Mouse (Mus musculus) Patski (cell line): ENCODE results near the gene Sec11a. TPM values are rescaled to one million over a fixed set of nuclear protein-coding genes. Genes with fewer than 3 reads are reported as not detected.
A peak's percentile ranks its signal among the peaks of the same experiment; 100 is the strongest.

Experiments used
- ATAC-seq: fragments of 100-300 bp; one replicate; pipeline ENCODE4 v1.8.0; 2021
- CTCF ChIA-PET: fragments of 350-600 bp; sonication (Branson Sonifier 250); formaldehyde crosslinking; loops from one replicate; lab custom pipeline; 2022; ENCODE audit warnings: inconsistent platforms; lab: Charles Lee
- POLR2A ChIA-PET: fragments of 350-600 bp; sonication (Branson Sonifier 250); formaldehyde crosslinking; loops from one replicate; lab custom pipeline; 2022; ENCODE audit warnings: antibody characterized with exemption, inconsistent platforms; lab: Charles Lee
- DNase-seq: peaks from one replicate; pipeline ENCODE4 v3.0.0-alpha.2; 2011; ENCODE audit warnings: low read depth, low spot score
- H3K27me3 ChIP-seq: fragments of 371-371 bp; one replicate; pipeline ENCODE4 v1.5.1; 2021
- CTCF ChIP-seq: fragments of 100-300 bp; IDR thresholded peaks from one replicate; pipeline ENCODE4 v1.5.1; 2021
- in situ Hi-C: fragments of 300-500 bp; cut with MboI; formaldehyde crosslinking; loops from 3 replicates; pipeline ENCODE4 v1.11.1; 2018; ENCODE audit warnings: low pct_unique_long_range_greater_than_20kb, mixed read lengths
- polyA plus RNA-seq: library from polyadenylated mRNA; unstranded; gene quantifications from one replicate; pipeline ENCODE4 v1.2.3, GENCODE M21; 2021

Sec11a gene
- polyA plus RNA-seq, 1 experiment from 2014 or later = 169 TPM

DNA sequence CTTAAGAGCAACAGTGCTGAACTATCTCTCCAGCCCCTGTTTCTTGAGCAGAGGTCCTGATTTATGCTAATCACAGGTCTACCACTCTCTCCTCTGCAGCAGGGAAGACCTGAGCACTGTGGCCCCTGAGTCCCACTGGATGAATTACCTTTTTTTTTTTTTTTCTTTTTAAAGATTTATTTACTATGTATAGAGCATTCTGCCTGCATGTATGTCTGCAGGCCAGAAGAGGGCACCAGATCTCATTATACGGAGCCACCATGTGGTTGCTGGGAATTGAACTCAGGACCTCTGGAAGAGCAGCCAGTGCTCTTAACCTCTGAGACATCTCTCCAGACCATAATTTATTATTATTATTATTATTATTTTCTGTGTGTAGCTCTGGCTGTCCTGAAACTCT, 61.9 kb downstream of the Sec11a start:
- DNase-seq = no peak
- H3K27me3 ChIP-seq = no peaks in the 10 kb centered on the region
- POLR2A ChIA-PET = interaction anchor here (0.7 kb wide), 1 partner anchor 241 kb away, joined by 3 read pairs; no protein-coding TSS in a partner anchor
- in situ Hi-C loops = loop anchor here (10.0 kb wide), 1 partner anchor 169 kb away; the partner anchor contains the start of gene Alpk3
- CTCF ChIA-PET = no interaction called here
- no peak for ATAC-seq
- peak; percentile 76 for TF ChIP-seq CTCF

DNA sequence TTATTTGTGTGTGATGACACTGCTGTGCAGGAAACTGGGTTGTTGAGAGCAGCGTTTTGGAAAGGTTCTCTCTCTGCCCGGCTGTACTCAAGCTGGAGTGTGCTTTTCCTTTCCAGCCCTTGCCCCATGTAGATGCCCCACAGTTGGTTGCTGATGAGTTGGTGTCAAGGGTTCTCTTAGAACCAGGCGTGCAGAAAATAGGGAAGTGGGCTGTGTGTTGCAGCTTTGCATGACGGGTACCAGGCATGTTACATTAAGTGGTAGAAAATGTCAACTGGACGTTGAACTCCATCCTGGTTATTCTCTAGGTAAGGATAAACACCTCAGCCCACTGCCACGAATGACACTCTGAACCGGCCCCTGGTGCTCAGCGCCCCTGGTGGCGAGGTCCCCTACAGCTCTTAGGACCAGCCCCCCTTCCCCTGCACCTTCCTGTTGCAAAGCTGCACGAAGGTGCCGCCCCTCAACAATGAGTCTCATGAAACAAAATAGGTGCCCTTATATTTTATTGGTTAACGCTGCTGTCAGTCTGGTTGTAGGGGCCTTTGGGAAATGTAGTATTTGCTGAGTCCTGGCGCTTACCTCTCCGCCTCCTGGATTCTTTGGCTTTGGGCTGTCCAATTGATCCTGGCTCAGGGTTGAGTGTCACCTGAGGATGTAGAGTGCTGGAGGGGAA, 64.6 kb downstream of the Sec11a start:
- ChIA-PET CTCF (no interaction called here), POLR2A (no interaction called here)
- no peaks in the 10 kb centered on the region for H3K27me3 ChIP-seq
- DNase-seq = no peak
- no peak for TF ChIP-seq CTCF
- no peak for ATAC-seq
- in situ Hi-C loops = loop anchor here (5.0 to 10.0 kb wide), 2 partner anchors 172 to 274 kb away; partner anchors contain the start of gene Alpk3

DNA sequence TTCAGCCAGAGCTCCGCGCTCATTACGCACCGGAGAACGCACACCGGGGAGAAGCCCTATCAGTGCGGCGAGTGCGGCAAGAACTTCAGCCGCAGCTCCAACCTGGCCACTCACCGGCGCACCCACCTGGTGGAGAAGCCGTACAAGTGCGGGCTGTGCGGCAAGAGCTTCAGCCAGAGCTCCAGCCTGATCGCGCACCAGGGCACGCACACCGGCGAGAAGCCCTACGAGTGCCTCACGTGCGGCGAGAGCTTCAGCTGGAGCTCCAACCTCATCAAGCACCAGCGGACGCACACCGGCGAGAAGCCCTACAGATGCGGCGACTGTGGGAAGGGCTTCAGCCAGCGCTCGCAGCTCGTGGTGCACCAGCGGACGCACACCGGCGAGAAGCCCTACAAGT, 71.9 kb downstream of the Sec11a start:
- CTCF ChIA-PET = interaction anchor here (1.6 kb wide), 1 partner anchor 18 kb away, joined by 4 read pairs; no protein-coding TSS in a partner anchor
- no peak for ATAC-seq
- no peak for DNase-seq

DNA sequence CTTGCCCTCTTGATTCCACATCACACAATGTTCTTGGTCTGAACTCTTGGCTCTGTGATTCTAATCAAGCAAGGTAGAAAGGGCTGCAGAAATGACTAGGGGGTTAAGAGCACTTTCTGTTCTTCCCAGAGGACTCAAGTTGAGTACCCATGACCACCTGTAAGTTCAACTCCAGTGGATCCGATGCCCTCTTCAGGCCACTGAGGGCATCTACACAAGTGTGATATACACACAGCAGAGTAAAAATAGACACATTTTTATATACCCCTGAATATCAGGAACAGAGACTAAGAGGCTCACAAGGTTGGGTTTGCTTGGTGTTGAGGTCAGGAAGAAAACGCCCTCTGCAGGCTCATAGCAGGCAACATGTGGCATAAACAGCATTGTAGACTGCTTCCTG, 73.9 kb downstream of the Sec11a start:
- no peak for TF ChIP-seq CTCF
- in situ Hi-C loops = no loop called here
- no peaks in the 10 kb centered on the region for H3K27me3 ChIP-seq
- no peak for DNase-seq
- ATAC-seq = no peak
- ChIA-PET CTCF (no interaction called here), POLR2A (no interaction called here)

More for the DNA sequence above, 71.9 kb downstream of the Sec11a start:
- no peaks in the 10 kb centered on the region for H3K27me3 ChIP-seq
- POLR2A ChIA-PET = no interaction called here
- TF ChIP-seq CTCF = no peak
- in situ Hi-C loops = no loop called here

DNA sequence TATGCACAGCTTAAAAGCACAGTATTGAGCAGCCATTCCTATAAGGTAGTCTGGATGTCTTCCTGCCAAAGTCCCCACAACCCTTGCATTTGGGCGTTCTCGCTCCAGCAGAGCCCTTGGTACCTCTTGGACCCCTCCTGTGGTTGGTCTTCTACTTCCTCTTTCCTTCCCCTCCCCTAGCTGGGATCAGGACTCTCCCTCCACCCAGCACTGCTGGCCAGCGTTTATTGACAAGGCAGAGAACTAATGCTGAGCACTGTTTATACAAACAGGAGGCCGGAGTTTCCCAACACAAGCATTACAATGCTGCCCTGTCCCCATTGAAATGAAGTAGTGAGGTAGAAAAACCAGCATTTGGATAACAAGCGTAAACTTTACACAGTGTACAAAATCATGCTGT, 74.5 kb downstream of the Sec11a start:
- no peak for DNase-seq
- CTCF ChIA-PET = no interaction called here
- ATAC-seq = no peak
- POLR2A ChIA-PET = no interaction called here
- TF ChIP-seq CTCF = no peak
- no peaks in the 10 kb centered on the region for H3K27me3 ChIP-seq
- in situ Hi-C loops = no loop called here

DNA sequence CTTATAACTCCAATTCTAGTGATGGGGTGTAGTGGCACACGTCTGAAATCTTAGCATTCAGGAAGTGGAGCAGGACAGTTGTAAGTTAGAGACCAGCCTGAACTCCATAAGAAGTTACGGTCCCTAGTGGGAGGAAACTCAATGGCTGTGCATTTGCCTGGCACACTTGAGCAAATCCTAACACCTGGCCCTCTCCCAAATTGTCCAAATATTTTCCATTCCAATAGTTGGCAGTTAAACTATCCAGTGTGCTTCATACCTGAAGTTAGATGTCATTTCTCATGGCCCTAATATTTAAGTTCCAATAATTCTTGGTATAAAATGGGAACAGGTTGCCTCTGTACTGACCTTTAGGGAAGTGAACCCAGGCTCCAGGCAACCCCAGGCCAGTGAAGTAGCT, 78.9 kb downstream of the Sec11a start:
- H3K27me3 ChIP-seq = no peaks in the 10 kb centered on the region
- CTCF ChIA-PET = no interaction called here
- no peak for ATAC-seq
- no peak for DNase-seq
- TF ChIP-seq CTCF = no peak
- in situ Hi-C loops = no loop called here
- POLR2A ChIA-PET = interaction anchor here (0.7 to 0.9 kb wide), 2 partner anchors 19 to 175 kb away, joined by 3 read pairs; no protein-coding TSS in a partner anchor

DNA sequence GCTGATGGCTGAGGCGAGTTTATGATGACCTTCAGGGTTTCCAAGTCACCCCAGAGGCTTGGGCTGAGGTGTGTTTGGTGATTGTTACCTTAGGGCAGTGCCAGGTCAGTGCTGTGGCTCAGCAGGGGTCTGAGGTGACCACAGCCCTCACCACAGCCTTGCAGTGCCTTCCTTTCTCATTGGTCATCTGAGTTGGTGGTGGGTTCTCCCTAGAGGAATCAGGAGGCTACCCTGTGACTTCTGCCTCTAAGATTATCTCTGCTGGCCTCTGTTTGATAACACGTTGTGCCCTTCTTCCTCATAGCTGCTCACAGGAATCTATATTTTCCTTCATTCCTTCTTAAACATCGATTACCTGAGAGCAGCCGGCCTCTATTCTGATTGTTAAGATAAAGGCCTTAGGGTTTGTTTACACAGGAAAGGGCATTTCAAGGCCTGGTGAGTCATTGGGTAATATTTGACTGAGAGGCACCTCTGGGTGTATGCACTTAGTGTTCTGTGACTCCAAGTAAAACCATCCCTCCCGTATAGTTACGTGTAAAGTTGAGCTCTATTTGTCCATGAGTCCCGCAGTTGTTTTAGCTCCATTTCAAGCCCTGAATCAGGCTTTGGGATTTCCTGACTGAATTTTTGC, 80.9 kb downstream of the Sec11a start:
- ATAC-seq (peak; percentile 80), DNase-seq (peak; percentile 80)
- CTCF ChIA-PET = no interaction called here
- POLR2A ChIA-PET = no interaction called here
- no peak for TF ChIP-seq CTCF
- no peaks in the 10 kb centered on the region for H3K27me3 ChIP-seq
- in situ Hi-C loops = no loop called here

DNA sequence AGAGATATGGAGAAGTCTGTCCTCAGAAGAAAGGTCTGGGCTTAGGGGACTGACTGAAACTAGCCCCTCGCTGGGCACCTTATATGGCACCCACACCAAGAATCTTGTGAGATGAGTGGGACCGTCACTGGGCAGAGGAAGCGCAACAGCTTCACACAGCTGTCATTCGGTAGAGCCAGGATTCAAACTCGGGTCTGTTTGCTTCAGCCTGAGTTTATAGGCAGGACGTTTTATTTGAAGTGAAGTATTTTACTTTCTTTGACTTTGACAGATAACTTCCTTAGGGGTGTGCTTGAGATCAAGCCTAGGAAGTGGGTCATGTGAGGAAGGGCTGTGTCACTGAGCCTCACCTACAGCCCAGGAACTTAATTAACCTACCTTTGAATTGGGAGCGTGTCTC, 82.1 kb downstream of the Sec11a start:
- CTCF ChIA-PET = no interaction called here
- no peaks in the 10 kb centered on the region for H3K27me3 ChIP-seq
- POLR2A ChIA-PET = no interaction called here
- DNase-seq = no peak
- in situ Hi-C loops = no loop called here
- no peak for ATAC-seq
- TF ChIP-seq CTCF = no peak

DNA sequence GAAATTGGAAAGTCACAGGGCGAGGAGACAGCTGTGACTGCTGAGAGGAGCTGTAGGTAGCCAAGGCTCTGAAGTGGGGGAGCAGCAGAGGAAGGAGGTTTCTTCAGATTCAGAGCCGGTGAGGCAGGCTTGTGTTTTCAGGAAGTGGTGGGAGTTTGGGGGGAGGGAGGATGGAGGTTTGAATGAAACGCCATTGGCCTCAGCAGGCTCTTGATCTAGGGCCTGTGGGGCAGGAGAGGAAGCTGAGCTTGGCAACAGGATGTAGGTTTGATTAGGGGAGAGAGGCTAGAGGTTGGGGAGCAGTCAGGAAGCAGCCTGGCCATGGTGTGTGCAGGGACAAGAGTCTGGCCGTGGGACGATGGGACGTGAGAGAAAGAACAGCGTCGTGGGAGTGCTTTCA, 82.7 kb downstream of the Sec11a start:
- in situ Hi-C loops = no loop called here
- ATAC-seq (no peak), DNase-seq (no peak)
- TF ChIP-seq CTCF = no peak
- CTCF ChIA-PET = no interaction called here
- POLR2A ChIA-PET = no interaction called here
- H3K27me3 ChIP-seq = no peaks in the 10 kb centered on the region

DNA sequence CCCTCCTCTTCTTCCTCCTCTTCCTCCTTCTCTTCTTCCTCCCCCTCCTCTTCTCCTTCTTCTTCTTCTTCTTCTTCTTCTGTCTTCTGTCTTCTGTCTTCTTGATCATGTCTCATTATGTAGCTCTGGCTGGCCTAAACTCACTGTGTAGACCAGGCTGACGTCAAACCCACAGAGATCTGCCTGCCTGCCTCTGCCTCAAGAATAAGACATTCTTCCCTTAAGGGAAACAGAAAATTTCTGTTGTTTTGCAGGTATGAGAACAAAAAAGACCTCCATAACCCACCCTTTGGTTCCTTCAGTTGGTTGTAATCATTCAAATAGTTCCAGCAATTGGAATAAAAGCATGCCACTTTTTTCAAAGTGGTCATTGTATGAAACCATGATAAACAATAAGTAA, 83.4 kb downstream of the Sec11a start:
- ChIA-PET POLR2A (interaction anchor here (0.7 kb wide), 1 partner anchor 1170 kb away, joined by 11 read pairs; no protein-coding TSS in a partner anchor), CTCF (no interaction called here)
- in situ Hi-C loops = no loop called here
- no peaks in the 10 kb centered on the region for H3K27me3 ChIP-seq
- ATAC-seq (no peak), DNase-seq (no peak)
- no peak for TF ChIP-seq CTCF

DNA sequence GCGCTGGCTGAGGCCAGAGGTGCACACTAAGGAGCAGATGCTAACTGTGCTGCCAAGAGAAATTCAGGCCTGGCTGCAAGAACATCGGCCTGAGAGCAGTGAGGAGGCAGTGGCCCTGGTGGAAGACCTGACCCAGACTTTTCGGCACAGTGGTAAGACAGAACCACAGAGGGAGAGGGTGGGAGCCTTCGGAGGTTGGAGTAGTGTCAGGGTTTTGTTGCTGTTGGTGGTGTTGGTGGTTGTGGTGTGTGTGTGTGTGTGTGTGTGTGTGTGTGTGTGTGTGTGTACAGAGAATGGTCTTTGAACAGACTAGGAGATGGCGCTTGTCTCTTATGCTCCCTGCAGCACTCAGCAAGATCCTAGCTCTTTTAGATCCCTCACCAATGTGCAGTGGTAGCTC, 84.1 kb downstream of the Sec11a start:
- ATAC-seq (no peak), DNase-seq (no peak)
- no peaks in the 10 kb centered on the region for H3K27me3 ChIP-seq
- no peak for TF ChIP-seq CTCF
- ChIA-PET CTCF (no interaction called here), POLR2A (no interaction called here)
- in situ Hi-C loops = no loop called here
